Mouse (Mus musculus) frontal cortex, postnatal 25 days (tissue): Measurements from ENCODE around the gene Raph1.
"Not testable (repeated sequence)": the region's sequence is repeated elsewhere in the genome, so short reads cannot be mapped to it uniquely, and the experiment has no call there.

ENCODE experiments used
- DNase-seq, 2 experiments: peaks; one replicate each; pipeline ENCODE4 v3.0.0; 2022; ENCODE audit warnings: low spot score in 2 of 2

Raph1 gene

DNA sequence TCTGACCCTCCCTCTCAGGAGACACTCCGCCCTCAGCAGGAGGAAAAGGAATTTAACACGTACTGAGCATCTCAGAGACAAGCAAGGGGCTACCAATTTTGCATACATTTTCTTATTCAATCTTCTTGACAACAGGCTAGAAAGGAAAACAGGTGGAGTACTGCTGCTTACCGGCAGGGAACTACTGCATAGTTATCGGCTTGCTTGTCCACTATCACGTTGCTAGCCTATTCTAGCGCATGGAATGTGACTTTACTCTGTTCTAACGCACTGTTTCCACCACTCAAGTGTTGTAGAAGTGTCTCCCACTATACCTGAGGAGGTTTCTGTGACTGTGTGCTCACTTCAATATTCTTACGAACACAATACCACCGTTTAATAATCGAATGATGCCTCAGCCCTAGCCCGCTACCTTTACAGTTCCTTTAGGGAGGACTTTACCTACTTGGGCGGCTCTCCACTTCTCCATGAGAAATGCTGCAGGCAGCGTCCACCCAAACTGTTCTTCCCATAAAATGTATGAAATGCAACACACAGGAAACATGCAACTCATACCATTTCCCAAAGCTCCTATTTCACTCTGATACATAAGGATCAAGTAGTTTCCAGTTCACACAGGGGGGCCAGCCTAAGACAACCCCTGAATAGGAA lies 1.5 kb downstream of the Raph1 start:
- peak in 1 of 2 experiments; percentile 6 for DNase-seq

GRCm38 (mm10) chr1:60564691-60565090 lies 2.2 kb downstream of the Raph1 start:
- DNase-seq: no peak

DNA sequence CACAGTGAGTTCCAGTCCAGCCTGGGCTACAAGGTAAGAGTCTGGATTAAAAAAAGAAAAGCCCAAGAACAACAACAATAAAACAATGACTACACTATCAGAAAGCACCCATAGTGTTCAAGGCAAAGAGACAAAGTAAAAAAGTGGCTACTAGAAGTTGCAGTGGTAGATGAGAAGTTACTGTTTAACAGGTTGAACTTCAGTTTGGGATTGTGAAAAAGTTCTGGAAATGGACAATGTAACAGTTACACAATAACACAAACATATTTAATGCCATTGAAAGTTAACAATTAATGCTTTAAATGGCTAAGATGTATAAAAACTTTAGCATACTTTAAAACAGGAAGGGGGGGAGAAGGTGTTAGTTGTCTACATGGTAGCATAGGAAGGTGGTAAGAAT lies 3.9 kb downstream of the Raph1 start:
- DNase-seq: no peak

- DNase-seq: no peak
These were observed 23.2 kb downstream of the Raph1 start for GRCm38 (mm10) chr1:60543681-60544080.

DNA sequence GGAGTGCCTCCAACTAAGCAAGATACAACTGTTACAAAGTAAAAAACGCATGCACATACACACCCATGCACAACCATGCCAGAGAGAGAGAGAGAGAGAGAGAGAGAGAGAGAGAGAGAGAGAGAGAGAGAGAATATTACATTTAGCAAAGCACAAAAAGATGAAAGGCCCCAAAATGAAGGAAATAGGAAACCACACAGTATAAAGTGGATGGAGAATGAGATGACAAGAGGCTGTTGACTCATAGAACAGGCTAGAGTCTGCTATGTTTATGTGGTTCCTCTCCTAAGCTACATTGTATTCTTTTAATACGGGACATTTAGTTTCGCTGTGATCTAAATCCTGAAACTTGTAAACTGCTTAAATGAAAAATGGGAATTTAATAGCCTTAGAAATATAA lies 27.6 kb downstream of the Raph1 start:
- DNase-seq: no peak

DNA sequence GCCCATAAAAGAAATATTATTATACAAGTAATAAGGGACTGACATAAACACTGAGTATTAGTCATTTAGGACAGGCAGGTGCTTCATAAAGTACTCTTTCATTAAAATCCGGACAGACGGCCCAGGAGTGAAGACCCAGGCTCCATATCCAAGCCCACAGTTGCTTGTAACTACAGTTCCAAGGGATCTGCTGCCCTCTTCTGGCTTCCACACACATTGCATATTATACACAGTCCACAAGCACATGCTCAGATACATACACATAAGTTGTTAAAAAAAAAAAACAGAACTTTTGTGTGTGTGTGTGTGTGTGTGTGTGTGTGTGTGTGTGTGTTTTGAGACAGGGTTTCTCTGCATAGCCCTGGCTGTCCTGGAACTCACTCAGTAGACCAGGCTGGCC lies 32.0 kb downstream of the Raph1 start:
- DNase-seq: no peak

- DNase-seq: no peak
These were observed 36.3 kb downstream of the Raph1 start for GRCm38 (mm10) chr1:60530636-60531035.

GRCm38 (mm10) chr1:60530107-60530506 lies 36.8 kb downstream of the Raph1 start:
- no peak for DNase-seq

- no peak for DNase-seq
These were observed 56.3 kb downstream of the Raph1 start for GRCm38 (mm10) chr1:60510584-60510983.

GRCm38 (mm10) chr1:60503456-60503855 lies 63.4 kb downstream of the Raph1 start:
- DNase-seq: no peak

DNA sequence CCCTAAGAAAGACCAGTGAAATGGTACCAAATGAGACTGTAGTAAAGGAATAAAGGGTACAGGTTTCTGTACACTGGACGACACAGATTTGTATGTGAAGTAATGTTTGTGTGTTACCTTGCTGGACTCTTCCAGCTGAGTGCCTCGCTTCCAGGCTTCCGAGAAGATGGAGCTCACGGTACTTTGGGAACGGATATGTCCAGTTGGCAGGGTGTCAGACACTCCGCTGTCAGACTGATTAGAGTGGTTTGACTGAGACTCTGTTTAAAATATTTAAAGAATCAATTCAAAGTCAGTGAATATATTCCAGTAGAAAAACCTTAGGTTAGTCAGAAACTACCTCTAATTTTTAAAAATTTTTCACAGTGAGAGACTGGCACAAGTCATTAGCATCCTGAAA lies 73.5 kb downstream of the Raph1 start:
- DNase-seq: no peak

GRCm38 (mm10) chr1:60492404-60492803 lies 74.5 kb downstream of the Raph1 start:
- no peak for DNase-seq

GRCm38 (mm10) chr1:60490510-60490909 lies 76.4 kb downstream of the Raph1 start:
- no peak for DNase-seq

- DNase-seq: no peak
These were observed 77.2 kb downstream of the Raph1 start for GRCm38 (mm10) chr1:60489660-60490059.

DNA sequence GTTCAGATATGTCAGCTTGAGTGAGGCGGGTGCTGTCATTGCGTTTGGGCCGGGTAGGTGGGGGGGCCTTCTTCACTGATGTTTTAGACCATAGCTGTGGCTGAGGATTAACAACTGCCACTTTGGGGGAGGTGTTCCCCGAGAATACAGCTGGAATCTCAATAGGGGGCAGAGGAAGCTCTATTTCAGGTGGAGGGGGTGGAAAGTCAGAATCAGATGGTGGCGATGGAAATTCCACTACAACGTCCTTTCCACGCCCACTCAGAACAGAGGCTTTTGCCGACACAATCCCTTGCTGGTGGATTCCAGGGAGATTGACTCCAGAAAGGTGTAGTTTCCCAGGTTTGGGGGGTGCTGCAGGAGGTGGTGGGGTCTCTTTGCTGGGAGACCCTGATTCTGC lies 78.3 kb downstream of the Raph1 start:
- no peak for DNase-seq

DNA sequence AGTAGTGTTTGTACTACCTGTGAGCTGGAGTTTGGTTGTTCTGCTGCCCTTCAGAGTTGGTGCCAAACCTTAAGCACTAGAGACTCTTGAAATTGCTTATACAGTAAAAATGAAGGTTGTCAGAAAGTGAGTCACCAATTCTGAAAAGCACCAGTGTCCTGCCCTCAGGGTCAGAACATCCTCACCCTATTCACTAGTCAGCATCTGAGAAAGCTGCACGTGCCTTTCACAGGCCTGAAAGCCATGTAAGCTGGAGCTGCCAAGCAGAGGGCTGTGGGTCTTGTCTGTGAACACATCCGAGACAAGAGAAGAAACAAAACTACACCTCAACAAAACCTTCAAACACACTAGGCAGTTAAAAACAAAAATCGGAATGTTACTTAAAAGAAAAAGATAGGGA lies 81.3 kb downstream of the Raph1 start:
- DNase-seq: no peak

- DNase-seq: no peak
These were observed 84.0 kb downstream of the Raph1 start for GRCm38 (mm10) chr1:60482881-60483280.

DNA sequence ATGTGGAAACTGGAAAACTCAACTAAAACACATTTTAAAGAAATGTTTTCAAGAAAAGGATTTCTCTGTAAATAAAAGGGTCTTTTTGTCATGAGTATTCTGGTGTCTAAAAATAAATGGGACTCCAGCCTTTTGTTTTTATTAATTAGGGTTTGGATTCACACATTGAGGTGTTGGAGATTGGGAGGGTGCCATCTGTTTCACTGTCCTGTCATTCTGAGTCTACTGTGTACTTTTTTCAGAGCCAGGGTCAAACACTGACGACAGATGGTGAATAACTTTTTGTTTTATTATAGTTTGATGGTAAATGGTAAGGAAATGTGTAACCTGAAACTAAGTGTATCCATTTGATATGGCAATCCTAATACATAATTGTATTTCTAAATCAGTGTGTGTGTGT lies 85.3 kb downstream of the Raph1 start:
- no peak for DNase-seq

DNA sequence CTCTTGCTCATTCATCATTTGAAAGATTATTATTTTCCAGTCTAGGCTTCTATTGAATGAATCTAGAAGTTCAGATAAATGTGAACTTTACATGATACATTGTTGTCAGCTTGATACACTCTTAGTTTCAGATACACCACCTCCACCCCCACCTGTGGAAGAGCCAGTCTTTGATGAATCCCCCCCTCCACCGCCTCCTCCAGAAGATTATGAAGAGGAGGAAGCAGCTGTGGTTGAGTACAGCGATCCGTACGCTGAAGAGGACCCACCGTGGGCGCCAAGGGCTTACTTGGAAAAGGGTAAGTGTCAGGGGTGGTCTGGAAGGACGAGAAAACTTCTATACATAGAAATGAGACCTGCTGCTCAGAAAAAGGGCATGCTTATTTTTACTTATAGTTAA lies 96.4 kb downstream of the Raph1 start:
- DNase-seq: no peak

DNA sequence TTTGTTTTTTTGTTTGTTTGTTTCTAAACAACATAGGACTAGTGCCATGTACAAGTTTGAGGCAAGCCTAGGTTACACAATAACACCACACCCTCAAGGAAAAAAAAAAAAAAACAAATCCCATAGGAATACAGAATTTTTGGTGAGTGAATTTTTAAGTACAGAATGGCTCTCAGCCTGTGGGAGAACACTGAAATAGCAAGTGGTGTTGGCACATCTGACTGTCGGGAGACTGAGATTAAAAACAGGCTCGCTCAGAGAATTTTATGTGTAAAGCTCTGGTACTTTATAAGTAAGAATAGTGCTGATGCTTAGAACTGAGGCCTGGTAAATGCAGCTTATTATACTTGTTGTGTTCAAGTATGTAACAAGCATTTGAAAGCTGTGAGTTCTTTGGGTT lies 97.4 kb downstream of the Raph1 start:
- no peak for DNase-seq

DNA sequence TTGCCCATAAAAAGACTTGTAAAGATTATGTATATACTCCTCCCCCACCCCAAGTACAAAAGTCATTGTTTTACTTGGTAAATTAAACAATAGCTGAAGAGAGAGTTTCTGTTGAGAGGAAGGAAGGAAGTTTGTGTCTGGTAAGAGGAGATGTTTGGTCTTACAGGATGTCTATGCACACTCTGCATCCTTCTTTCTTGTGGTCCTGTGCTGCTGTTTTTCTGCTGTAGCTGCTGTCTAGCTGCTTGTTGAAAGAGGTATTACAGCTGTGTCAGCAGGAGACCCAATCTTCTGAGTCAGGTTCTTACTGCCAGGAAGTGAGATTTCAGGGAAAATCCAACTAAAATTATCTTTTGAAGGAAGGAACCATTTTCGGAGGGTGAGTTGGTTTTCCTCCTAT lies 106.3 kb downstream of the Raph1 start:
- no peak for DNase-seq

- DNase-seq: no peak
These were observed 117.0 kb downstream of the Raph1 start for GRCm38 (mm10) chr1:60449896-60450295.

GRCm38 (mm10) chr1:60447067-60447466 lies 119.8 kb downstream of the Raph1 start:
- DNase-seq: no peak

GRCm38 (mm10) chr1:60441438-60441837 lies 125.5 kb downstream of the Raph1 start:
- not testable (repeated sequence) for DNase-seq
